Mouse (Mus musculus): ENCODE measurements around the gene Galk1.

Galk1 gene

DNA sequence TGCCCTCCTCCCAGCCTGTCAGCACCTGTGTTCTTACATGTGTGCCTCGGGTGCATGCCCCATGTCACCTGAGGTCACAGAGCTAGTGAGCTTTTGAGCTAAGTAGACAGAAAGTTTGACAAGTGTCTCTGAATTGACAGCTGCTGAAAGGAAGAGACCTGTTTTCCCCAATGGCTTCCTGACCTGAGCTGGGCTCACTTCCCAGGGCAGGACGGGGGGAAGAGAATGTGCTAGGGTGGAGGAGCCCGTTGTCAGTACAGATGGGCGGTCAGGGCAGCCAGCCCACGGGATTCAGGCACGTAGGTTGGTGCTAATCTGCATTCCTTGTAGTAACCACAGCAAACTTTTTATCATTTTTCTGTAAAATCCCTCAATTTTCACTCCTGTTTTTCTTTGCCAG lies 28.1 kb upstream of the Galk1 start:
- H3K4me1 ChIP-seq (replicated peaks; ENCODE audit: low read depth, low read length): peaks cover 50% of the 10 kb centered on the region
- peaks cover 73% of the 10 kb centered on the region for H3K36me3 ChIP-seq (ENCODE audit: insufficient read depth, low read length)
- TF ChIP-seq CTCF (conservative IDR thresholded peaks at IDR 0.05; ENCODE audit: low read length) (no peak), NANOG (IDR thresholded peaks at IDR 0.05; ENCODE audit: borderline replicate concordance, low read length) (no peak), POU5F1 (IDR thresholded peaks at IDR 0.05; ENCODE audit: borderline replicate concordance, low read length) (no peak)
- no peaks in the 10 kb centered on the region for H3K27me3 ChIP-seq (ENCODE audit: insufficient read depth, low read length)
- H3K4me3 ChIP-seq (replicated peaks; ENCODE audit: low read length): no peak overlapping the region
- no peaks in the 10 kb centered on the region for H3K9me3 ChIP-seq (ENCODE audit: low read length)

DNA sequence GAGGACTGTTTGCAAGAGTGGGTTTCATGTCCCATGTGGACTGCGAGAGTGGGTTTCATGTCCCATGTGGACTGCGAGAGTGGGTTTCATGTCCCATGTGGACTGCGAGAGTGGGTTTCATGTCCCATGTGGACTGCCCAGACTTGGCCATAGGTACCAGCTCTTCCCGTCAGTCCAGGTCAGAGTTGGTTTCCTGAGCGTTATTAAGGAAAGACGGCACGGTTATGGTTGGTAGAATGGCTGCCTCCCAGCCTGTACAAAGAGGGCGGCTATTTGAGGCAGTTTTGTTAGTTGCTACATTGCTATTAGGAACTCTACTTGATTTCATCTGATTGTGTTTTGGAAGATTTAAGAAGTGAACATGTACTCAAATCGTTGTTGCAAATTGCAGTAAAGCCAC lies 25.3 kb upstream of the Galk1 start:
- peaks cover 48% of the 10 kb centered on the region for H3K4me1 ChIP-seq (replicated peaks; ENCODE audit: low read depth, low read length)
- H3K36me3 ChIP-seq (ENCODE audit: insufficient read depth, low read length): peaks cover 80% of the 10 kb centered on the region
- H3K4me3 ChIP-seq (replicated peaks; ENCODE audit: low read length): no peak overlapping the region
- no peaks in the 10 kb centered on the region for H3K27me3 ChIP-seq (ENCODE audit: insufficient read depth, low read length)
- peaks cover 9% of the 10 kb centered on the region for H3K9me3 ChIP-seq (ENCODE audit: low read length)
- TF ChIP-seq POU5F1 (IDR thresholded peaks at IDR 0.05; ENCODE audit: borderline replicate concordance, low read length): no peak

DNA sequence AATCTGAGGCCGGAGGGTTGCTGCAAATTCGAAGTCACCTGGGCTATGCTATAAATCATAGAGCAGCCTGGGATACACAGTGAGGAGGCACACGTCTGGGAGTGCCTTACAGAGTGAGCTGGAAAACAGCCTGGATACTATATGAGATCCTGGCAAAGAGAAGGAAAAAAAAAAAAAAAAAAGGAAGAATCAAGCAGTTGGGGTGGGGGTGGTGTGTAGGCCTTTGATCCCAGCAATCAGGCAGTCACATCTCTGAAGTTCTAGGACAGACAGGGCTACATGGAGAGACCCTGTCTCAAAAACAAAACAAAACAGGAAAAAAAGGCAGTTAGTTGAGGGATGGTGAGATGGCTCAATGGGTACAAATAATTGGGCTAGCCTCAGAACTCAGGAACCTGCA lies 24.2 kb upstream of the Galk1 start:
- H3K4me3 ChIP-seq (replicated peaks; ENCODE audit: low read length): no peak overlapping the region
- peaks cover 9% of the 10 kb centered on the region for H3K9me3 ChIP-seq (ENCODE audit: low read length)
- no peaks in the 10 kb centered on the region for H3K27me3 ChIP-seq (ENCODE audit: insufficient read depth, low read length)
- H3K4me1 ChIP-seq (replicated peaks; ENCODE audit: low read depth, low read length): peaks cover 53% of the 10 kb centered on the region
- TF ChIP-seq NANOG (IDR thresholded peaks at IDR 0.05; ENCODE audit: borderline replicate concordance, low read length): no peak
- TF ChIP-seq CTCF (conservative IDR thresholded peaks at IDR 0.05; ENCODE audit: low read length): no peak
- no peak for TF ChIP-seq POU5F1 (IDR thresholded peaks at IDR 0.05; ENCODE audit: borderline replicate concordance, low read length)
- H3K36me3 ChIP-seq (ENCODE audit: insufficient read depth, low read length): peaks cover 83% of the 10 kb centered on the region

DNA sequence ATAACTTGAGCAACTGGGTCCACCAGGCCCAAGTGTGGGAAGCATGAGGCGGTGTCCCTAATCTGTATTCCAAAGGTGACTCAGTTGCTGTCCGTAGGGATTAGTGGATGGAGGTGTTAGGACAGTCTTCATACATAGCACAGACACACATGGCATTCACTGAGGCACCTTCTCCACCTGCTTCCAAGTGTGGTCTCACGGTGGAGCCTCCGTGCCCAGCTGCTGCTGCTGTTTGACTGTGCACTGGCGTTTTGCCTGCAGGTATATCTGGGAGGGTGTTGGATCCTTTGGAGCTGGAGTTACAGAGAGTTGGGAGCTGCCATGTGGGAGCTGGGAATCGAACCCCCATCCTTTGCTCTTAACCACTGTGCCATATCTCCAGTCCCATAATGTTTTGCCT lies 22.1 kb upstream of the Galk1 start:
- no peak for TF ChIP-seq NANOG (IDR thresholded peaks at IDR 0.05; ENCODE audit: borderline replicate concordance, low read length)
- TF ChIP-seq POU5F1 (IDR thresholded peaks at IDR 0.05; ENCODE audit: borderline replicate concordance, low read length): no peak
- no peak for TF ChIP-seq CTCF (conservative IDR thresholded peaks at IDR 0.05; ENCODE audit: low read length)
- no peak overlapping the region for H3K4me3 ChIP-seq (replicated peaks; ENCODE audit: low read length)
- H3K36me3 ChIP-seq (ENCODE audit: insufficient read depth, low read length): peaks cover 68% of the 10 kb centered on the region
- H3K4me1 ChIP-seq (replicated peaks; ENCODE audit: low read depth, low read length): peaks cover 56% of the 10 kb centered on the region
- H3K9me3 ChIP-seq (ENCODE audit: low read length): peaks cover 9% of the 10 kb centered on the region
- H3K27me3 ChIP-seq (ENCODE audit: insufficient read depth, low read length): no peaks in the 10 kb centered on the region

DNA sequence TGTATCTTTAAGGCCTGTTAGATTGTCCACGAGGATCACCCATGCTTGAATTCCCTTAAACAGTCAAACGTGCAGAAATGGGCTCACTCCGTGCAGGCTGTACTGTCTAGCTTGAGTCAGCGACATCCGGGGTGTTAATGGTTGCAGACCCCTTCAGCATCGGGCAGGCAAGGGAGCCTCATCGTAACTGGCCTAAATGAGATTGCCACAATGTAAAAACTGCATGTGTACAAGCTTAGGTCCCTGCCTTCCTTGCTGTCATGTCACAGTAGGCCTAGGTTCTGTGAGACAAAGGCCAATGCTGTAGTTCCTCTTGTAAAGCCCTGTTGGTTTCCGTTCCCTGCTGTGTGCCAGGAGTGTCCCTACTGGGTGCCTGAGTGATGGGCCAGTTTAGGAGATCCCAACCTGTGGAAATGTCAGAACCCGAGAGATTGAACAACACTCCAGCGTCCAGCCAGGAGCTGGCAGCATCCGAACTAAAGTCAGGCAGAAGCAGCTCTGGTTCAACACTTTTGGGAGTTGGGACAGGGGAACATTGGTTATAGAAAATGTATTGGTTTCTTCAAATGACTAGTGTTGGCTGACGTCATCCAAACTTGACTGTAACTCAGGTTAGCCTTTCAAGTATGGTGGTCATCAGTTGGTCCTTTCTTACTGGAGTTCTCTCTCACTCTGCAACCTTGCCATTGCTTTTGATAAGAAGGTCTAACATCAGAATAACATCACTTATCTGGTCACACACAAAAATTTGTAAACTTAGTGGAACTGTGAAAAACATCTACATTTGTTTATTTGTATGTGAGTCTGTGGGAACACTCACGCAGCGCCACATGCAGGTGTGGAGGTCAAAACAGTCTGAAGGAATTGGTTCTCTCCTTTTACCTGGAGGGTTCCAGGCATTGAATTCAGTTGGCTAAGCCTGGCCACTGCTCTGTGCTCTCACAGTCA lies 18.7 kb upstream of the Galk1 start:
- Histone ChIP-seq H3K9me3 (ENCODE audit: low read length) (peaks cover 9% of the 10 kb centered on the region), H3K36me3 (ENCODE audit: insufficient read depth, low read length) (peaks cover 36% of the 10 kb centered on the region), H3K27me3 (ENCODE audit: insufficient read depth, low read length) (no peaks in the 10 kb centered on the region), H3K4me1 (replicated peaks; ENCODE audit: low read depth, low read length) (peaks cover 55% of the 10 kb centered on the region), H3K4me3 (replicated peaks; ENCODE audit: low read length) (peak overlapping the region; percentile 90)
- TF ChIP-seq CTCF (conservative IDR thresholded peaks at IDR 0.05; ENCODE audit: low read length) (no peak), POU5F1 (IDR thresholded peaks at IDR 0.05; ENCODE audit: borderline replicate concordance, low read length) (no peak), NANOG (IDR thresholded peaks at IDR 0.05; ENCODE audit: borderline replicate concordance, low read length) (no peak)

DNA sequence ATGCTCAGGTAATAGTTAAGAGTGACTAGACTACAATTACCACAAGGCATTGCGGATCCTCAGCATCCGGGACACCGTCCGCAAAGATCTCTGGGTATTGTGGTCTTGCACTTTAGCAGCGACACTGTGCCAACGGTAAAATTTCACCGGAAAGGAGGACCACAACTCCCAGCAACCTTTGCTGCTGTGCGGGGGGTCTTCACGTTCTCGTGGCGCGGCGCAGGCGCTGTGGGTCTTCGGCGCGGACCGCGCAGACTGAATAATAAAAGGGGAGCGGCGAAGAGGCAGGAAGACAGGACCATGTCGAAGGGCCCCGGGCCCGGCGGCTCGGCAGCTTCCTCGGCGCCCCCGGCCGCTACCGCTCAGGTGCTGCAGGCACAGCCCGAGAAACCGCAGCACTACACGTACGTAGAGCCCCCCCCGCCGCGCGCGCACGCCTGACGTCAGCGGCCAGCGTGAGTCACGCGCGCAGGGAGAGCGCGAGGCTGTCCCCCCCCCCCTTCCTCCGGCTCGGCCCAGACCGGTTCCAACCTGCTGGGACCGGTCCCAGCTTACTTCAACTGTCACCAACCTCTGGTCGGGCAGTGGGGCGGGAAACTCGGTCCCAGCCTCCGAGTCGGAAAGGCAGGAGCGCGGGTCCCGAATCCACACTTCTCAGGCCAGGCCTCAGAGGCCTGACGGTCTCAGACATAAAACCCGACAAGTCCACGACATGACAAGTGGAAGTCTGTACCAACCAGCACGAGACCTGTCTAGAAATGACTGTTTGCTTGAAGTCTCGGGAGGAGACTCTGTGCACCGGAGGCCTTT lies 17.8 kb upstream of the Galk1 start, which contains the start of gene Unk:
Unk (plus strand) TSS at position 235 of the 810 bp plus-strand sequence.
- peaks cover 53% of the 10 kb centered on the region for H3K4me1 ChIP-seq (replicated peaks; ENCODE audit: low read depth, low read length)
- peaks cover 34% of the 10 kb centered on the region for H3K36me3 ChIP-seq (ENCODE audit: insufficient read depth, low read length)
- peak within 1 kb of the TSS; percentile 90 for H3K4me3 ChIP-seq (replicated peaks; ENCODE audit: low read length)
- no peaks in the 10 kb centered on the region for H3K27me3 ChIP-seq (ENCODE audit: insufficient read depth, low read length)
- TF ChIP-seq POU5F1 (IDR thresholded peaks at IDR 0.05; ENCODE audit: borderline replicate concordance, low read length): no peak
- TF ChIP-seq NANOG (IDR thresholded peaks at IDR 0.05; ENCODE audit: borderline replicate concordance, low read length): no peak
- no peak for TF ChIP-seq CTCF (conservative IDR thresholded peaks at IDR 0.05; ENCODE audit: low read length)
- peaks cover 9% of the 10 kb centered on the region for H3K9me3 ChIP-seq (ENCODE audit: low read length)

DNA sequence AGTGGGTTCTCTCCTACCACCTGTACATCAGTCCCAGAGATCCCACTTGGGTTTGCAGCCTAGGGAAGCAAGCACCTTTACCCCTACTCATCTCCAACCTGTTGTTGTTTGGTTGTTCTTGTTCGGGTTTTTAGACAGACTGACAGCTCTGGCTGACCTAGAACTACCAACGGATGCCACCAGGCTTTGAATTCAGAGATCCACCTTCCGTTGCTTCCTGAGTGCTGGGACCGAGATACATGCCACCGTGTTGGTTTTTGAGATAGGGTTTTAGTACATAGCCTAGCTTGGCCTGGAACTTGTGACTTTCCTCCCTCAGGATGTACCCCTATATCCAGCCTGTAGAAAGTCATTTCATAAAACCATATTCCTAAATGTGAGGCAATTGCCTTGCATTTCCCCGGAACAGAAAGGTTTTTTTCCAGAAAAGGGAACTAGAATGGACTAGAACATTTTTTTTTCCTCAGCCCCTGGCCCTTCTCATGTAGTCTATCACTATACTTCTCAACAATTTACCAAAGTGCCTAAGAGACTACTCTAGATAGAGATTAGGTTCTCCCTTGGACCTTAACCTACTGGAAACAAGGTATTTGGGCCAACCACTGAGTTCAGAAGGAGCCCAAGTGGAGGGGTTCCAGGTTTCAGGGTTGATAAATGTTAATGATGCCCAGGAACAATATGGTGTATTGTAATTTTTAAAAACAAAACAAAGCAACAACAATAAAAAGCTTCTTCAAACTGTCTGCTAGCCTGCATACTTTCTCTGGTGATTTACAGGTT lies 16.8 kb upstream of the Galk1 start:
- TF ChIP-seq NANOG (IDR thresholded peaks at IDR 0.05; ENCODE audit: borderline replicate concordance, low read length): no peak
- no peak for TF ChIP-seq POU5F1 (IDR thresholded peaks at IDR 0.05; ENCODE audit: borderline replicate concordance, low read length)
- TF ChIP-seq CTCF (conservative IDR thresholded peaks at IDR 0.05; ENCODE audit: low read length): no peak
- Histone ChIP-seq H3K36me3 (ENCODE audit: insufficient read depth, low read length) (peaks cover 26% of the 10 kb centered on the region), H3K4me3 (replicated peaks; ENCODE audit: low read length) (peak overlapping the region; percentile 90), H3K4me1 (replicated peaks; ENCODE audit: low read depth, low read length) (peaks cover 53% of the 10 kb centered on the region), H3K27me3 (ENCODE audit: insufficient read depth, low read length) (no peaks in the 10 kb centered on the region), H3K9me3 (ENCODE audit: low read length) (peaks cover 5% of the 10 kb centered on the region)

All from E14TG2a.4 (cell line).